Mouse (Mus musculus) large intestine, adult 2 months (tissue): ENCODE data around the gene Taar4. TPM values are rescaled to one million over a fixed set of nuclear protein-coding genes. Genes with fewer than 3 reads are reported as not detected.

Source experiments
- DNase-seq: peaks from one replicate; pipeline ENCODE4 v3.0.0-alpha.2; 2012; ENCODE audit warnings: low read depth, low spot score
- WGBS: fragments of 180-500 bp; shearing (Covaris S2); methylation state at CpG from one replicate; pipeline ENCODE4 v1.1.7; 2018; 5-methylcytosine and 5-hydroxymethylcytosine counted together
- polyA plus RNA-seq: library from polyadenylated mRNA; depleted of rRNA; stranded (reverse); fragments of >200 nt; gene quantifications from 2 replicates; pipeline ENCODE4 v1.2.3, GENCODE M21; 2012; rRNA removed

Taar4 gene
- polyA plus RNA-seq, 1 experiment, result not detected

DNA sequence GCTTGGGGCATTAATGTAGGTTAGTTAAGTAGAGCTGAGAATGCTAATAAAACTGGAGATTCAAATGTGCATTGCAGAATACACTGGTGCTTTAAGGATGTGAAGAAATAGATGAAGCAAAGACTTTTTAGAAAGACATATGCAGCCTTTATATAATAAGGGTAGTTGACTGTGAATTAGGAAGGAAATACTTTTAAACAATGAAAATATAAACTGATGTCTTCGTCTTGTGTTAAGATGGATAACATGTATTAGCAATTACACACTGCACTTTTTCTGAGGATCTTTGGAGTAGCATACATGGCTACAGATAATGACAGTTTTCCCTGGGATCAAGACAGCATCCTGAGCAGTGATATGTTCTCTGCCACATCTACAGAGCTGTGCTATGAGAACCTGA lies 39.3 kb downstream of the Taar4 start, which contains the start of gene Taar7b:
Gene Taar7b, plus strand, starts transcription at position 301 of the 400 bp plus-strand sequence.
- WGBS, result 61% methylated on average over 1 of the region's 1 CpGs
- DNase-seq, result no peak

DNA sequence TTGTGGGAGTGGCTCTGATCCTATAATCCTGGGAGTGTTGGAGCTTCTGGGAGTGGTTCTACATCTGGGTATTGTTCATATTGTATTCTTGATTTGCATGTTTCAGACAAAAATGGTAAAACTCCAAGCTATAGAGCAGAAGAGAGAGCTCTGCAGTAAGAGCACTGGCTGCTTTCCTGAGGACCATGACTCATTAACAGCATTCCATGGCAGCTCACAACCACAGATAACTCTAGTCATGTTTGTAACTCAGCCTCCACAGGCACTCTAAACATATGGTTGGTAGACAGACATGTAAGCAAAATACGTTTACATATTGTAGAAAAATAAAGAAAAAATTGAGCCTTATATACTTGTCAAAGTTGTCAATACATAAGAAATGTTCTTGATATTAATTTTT lies 46.1 kb downstream of the Taar4 start:
- WGBS, result 60% methylated on average over 1 of the region's 1 CpGs
- DNase-seq, result no peak

DNA sequence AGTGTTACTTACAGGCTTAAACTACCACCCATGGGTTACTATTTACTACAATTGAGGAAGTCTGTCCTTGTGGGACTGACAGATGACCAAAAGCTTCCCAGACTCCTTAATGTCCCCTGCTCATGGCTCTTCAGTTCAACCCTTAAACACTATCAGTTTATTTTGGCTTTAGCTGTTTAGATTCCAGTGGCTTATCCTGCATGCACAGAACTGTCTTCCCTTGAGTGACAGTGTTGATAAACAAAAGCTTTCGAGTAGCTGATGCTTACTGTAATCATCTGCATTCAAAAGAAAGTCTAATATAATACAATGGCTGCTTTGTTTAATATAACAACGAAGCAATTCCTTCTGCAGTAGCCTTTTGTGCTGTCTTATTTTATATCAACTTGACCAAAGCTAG lies 46.7 kb downstream of the Taar4 start:
- 53% methylated on average over 2 of the region's 2 CpGs for WGBS
- DNase-seq, result no peak

- 86% methylated on average over 1 of the region's 1 CpGs for WGBS
- DNase-seq, result no peak
These were observed 47.8 kb downstream of the Taar4 start for GRCm38 (mm10) chr10:24008143-24008542.

Other genes starting within 250 kb of the Taar4 start
- gene Rps12, start 173.2 kb upstream of the Taar4 start, polyA plus RNA-seq, result 1,645 and 1,976 TPM in 2 replicates
- 21.6 and 37.4 TPM in 2 replicates for gene Slc18b1, start 163.5 kb upstream of the Taar4 start, polyA plus RNA-seq
- gene Vnn3, start 109.0 kb upstream of the Taar4 start, polyA plus RNA-seq, result 0.29 and 0.71 TPM in 2 replicates
- 58.1 and 174 TPM in 2 replicates for gene Vnn1, start 65.8 kb upstream of the Taar4 start, polyA plus RNA-seq
- gene Taar1, start 40.1 kb upstream of the Taar4 start, polyA plus RNA-seq, result not detected in 2 replicates
- not detected in 2 replicates for gene Taar2, start 21.9 kb upstream of the Taar4 start, polyA plus RNA-seq
- gene Taar3, start 10.9 kb upstream of the Taar4 start, polyA plus RNA-seq, result not detected in 2 replicates
- gene Taar5, start 10.2 kb downstream of the Taar4 start, polyA plus RNA-seq, result not detected in 2 replicates
- not detected in 2 replicates for gene Taar6, start 25.2 kb downstream of the Taar4 start, polyA plus RNA-seq
- not detected in 2 replicates for gene Taar7a, start 33.0 kb downstream of the Taar4 start, polyA plus RNA-seq
- gene Taar7b, start 39.4 kb downstream of the Taar4 start, polyA plus RNA-seq, result not detected in 2 replicates
- not detected in 2 replicates for gene Taar7d, start 66.7 kb downstream of the Taar4 start, polyA plus RNA-seq
- gene Taar7e, start 77.1 kb downstream of the Taar4 start, polyA plus RNA-seq, result not detected in 2 replicates
- gene Taar7f, start 89.0 kb downstream of the Taar4 start, polyA plus RNA-seq, result not detected in 2 replicates
- not detected in 2 replicates for gene Taar8a, start 116.0 kb downstream of the Taar4 start, polyA plus RNA-seq
- gene Taar8b, start 131.8 kb downstream of the Taar4 start, polyA plus RNA-seq, result not detected in 2 replicates
- not detected in 2 replicates for gene Taar8c, start 141.4 kb downstream of the Taar4 start, polyA plus RNA-seq
- not detected in 2 replicates for gene Taar9, start 149.0 kb downstream of the Taar4 start, polyA plus RNA-seq
- 71.2 and 112 TPM in 2 replicates for gene Stx7, start 188.8 kb downstream of the Taar4 start, polyA plus RNA-seq